Mouse (Mus musculus) WW6 (cell line): ENCODE data around the gene Sorbs2.

Experiments used
- DNase-seq: peaks from one replicate; pipeline ENCODE4 v3.0.0-alpha.2; 2013; ENCODE audit warnings: low read depth, low spot score

Sorbs2 gene

GRCm38 (mm10) chr8:45677854-45678241 lies 170.3 kb downstream of the Sorbs2 start:
- no peak for DNase-seq

GRCm38 (mm10) chr8:45681171-45681570 lies 173.6 kb downstream of the Sorbs2 start:
- DNase-seq = no peak

DNA sequence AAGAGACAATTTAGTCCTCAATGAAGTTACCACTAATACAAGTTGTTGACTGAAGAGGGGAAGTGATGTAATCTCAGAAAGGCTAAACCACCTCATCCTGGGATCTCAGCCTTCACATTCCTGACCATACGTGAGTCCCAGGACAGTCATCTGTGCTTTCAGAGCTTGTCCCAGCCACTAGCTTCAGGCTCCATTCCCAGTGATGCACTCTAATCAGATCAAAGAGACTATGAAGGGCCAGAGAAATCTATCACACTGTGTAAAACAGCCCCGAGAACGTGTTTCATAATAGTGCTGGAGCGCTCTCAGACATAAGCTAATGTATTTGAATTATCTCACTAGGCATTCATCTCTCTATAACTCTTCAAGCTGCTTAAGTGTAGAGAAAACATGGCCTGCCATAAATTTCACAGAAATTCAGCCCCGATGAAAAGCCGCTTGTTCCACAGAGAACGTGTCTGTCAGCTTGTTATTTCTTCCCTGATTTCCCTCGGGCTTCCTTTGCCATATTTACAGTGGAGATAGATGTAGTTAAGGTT lies 175.3 kb downstream of the Sorbs2 start:
- no peak for DNase-seq

- no peak for DNase-seq
Observed at GRCm38 (mm10) chr8:45687942-45688695, 180.5 kb downstream of the Sorbs2 start.

GRCm38 (mm10) chr8:45689611-45690207 lies 182.1 kb downstream of the Sorbs2 start:
- DNase-seq = no peak

- no peak for DNase-seq
Observed at GRCm38 (mm10) chr8:45700100-45700499, 192.5 kb downstream of the Sorbs2 start.

- no peak for DNase-seq
Observed at GRCm38 (mm10) chr8:45703700-45704101, 196.1 kb downstream of the Sorbs2 start.

GRCm38 (mm10) chr8:45709098-45709497 lies 201.5 kb downstream of the Sorbs2 start:
- no peak for DNase-seq

- DNase-seq = no peak
Observed at GRCm38 (mm10) chr8:45709734-45710133, 202.1 kb downstream of the Sorbs2 start.

GRCm38 (mm10) chr8:45712610-45713009 lies 205.0 kb downstream of the Sorbs2 start:
- no peak for DNase-seq

- no peak for DNase-seq
Observed at GRCm38 (mm10) chr8:45714806-45715205, 207.2 kb downstream of the Sorbs2 start.

DNA sequence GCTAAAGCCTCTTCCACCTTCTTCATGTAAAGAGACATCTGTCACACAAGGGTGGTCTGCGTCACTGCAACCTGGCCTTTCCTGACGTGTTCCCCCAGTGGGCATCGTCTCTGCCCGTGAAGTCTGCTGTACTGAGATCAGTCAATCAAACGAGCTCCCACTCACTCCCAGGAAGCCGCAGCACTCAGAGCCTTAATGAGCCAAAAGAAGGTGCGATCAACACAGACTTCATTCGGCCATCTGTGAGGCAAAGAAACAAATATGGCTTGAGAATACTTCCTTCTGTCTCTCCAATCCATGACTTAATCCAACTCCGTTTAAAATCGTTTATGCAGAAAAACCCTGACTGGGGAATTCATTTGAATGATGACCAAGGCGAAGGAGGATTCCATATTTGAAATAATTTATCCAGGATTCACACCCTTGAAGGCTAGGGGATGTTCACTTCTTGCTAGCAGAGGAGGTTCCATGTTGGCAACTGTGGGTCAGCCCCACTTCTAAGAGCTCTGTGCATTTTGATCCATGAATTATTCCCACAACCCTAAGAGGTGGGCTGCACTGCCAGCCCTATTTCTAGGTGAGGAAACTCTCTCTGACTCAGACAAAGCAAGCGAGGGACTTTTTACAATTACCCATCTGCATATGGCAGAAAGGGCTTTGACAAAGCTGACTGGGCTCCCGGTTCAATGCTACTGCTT lies 207.9 kb downstream of the Sorbs2 start:
- DNase-seq = no peak

- DNase-seq = no peak
Observed at GRCm38 (mm10) chr8:45719776-45720175, 212.2 kb downstream of the Sorbs2 start.

DNA sequence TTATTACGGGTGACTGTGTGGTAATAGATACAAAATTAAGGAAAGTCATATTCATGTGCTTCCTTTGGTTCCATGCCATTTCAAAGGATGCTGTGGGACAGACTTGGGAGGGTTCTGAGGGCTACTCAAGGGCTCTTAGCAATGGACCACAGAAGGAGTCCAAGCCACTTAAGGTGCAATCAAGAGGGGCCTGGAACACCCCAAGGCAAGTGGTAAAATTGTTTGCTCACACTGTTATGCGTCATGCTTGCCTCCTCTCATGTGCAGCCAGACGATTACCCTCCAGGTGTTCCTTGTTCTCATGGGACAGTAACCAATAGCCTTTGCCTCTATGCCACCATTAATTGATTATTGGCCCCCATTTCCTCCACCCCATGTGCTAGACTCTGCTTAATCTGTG lies 216.6 kb downstream of the Sorbs2 start:
- no peak for DNase-seq

DNA sequence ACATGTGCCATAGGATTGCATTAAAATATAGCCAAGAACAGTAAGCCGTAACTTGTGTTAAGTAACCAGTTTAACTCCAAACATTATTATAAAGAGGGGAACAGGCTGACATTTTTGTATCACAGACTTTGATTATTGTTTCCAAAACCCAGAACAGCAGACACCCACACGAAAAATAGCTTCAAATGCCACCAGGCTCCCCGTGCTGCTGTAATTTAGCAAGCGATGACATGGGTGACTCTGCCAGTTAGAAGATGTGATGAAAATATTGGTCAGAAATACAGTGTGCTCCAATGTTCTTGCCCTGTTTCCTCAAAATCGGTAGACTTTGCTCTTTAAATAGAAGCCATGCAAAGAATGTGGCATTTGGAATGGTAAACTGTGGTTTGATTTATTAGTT lies 217.7 kb downstream of the Sorbs2 start:
- DNase-seq = no peak

DNA sequence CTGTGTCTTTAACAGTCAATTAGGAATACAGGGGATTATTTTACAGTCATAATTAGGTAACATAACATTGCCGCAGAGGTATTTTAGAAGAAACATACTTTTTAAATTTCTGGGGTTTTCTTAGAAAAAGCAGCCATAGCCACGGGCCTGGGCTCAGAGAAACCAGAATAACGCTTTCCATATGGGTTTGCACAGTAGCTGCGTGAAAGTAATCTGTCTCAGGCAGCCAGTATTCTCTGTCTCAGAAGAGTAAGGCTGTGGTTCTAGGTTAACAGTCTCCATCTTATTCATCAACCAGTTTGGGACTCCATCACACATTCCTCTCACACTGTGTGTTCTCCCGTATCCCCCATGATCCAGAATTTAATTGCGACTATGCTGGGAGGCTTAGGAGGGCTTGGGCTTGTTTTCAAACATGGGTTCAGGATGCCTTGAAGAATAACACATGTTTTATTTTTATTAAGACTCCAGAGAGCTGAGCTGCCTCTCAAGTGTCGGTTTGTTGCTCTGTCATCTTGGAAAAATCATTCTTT lies 222.3 kb downstream of the Sorbs2 start:
- DNase-seq = no peak

DNA sequence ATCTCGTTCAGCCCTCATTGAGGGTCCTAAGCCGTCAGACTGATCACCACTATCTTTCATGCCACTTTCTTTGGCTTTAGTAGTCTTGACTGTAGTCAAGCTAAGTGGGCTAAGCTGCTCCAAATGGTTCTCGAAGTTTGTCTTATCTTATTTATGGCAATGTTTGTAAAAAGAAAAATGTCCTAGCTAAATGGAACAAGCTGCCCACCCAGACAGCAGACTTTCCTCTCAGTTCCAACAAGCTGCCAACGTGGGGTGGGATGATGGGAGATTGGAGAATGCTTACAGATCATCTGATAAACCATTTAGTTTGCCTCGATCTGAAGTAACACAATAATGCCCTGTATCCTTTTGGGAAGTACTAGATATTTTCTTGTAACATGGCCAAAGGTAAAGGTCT lies 223.2 kb downstream of the Sorbs2 start:
- no peak for DNase-seq

DNA sequence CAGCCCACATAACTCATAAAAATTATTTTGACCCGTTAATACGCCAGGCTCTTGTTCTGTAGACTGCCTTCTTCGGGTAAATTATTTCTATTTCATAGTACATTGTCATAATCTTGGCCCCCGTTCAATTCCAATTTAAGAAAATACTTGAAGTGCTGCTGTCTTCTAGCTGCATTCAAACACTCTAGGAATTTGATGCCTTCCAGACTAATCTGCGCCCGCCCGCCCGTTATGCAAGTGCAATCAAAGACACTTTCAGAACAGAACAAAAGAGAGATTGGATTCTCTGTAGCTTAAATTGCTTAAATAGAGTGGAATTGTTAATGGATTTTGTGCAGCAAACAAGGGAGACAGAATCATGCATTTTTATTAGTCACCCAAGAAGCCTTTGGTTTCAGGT lies 226.5 kb downstream of the Sorbs2 start:
- DNase-seq = no peak

DNA sequence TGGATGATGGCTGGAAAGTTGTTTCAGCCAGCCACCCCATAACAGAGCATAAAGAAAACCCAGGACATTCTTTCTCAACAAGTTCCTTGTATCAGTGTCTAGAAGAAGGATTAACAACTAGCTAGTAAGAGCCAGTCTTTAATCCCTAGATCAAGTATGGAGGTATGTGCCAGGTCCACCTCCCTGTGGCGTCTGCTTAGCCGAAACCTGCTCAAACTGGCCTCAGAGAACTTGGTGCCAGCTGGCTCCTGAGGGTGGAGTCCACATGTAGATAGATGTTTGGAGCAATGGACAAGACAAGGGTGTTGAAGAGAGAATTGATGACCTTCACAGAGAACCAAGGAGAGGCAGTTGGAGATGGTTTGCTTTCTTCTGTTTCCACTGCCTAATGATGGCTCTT lies 229.7 kb downstream of the Sorbs2 start:
- no peak for DNase-seq

GRCm38 (mm10) chr8:45743326-45743725 lies 235.7 kb downstream of the Sorbs2 start:
- DNase-seq = no peak

DNA sequence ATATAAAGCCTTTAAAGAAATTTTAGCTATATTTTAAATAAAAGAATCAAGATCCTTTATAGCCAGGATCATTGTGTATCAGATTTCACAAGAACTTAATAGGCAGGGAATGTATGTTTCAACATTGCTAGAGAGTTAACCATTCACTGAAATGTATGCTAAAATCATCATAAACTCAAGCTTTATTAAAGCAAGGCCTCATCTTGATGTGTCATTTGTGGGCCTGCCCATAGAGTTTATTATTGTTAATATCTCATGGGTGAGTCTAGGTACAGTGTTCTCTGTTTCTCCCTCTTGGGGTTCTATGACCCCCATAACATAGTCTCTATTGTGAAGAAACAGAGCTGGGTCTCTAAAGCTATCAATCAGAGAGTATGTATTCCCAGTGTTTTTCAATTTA lies 236.2 kb downstream of the Sorbs2 start:
- DNase-seq = no peak
